Mouse (Mus musculus) skeletal muscle tissue, postnatal 0 days (tissue): ENCODE results near the gene Fam222a. TPM values are rescaled to one million over a fixed set of nuclear protein-coding genes. Genes with fewer than 3 reads are reported as not detected.

Experiments
- polyA plus RNA-seq: library from polyadenylated mRNA; unstranded; fragments of >200 nt; fragmentation: Nextera tagmentation; extraction: Ambion mirVana; gene quantifications from 2 replicates; pipeline ENCODE4 v1.2.1, GENCODE M21; 2015

Gene Fam222a
- polyA plus RNA-seq, result 0.32 and 0.50 TPM in 2 replicates

GRCm38 (mm10) chr5:114567565-114568197 is at the start of gene Fam222a:
TSS of gene Fam222a (plus strand) at chr5:114568016.

GRCm38 (mm10) chr5:114658255-114658654 is 90.4 kb downstream of the Fam222a start, which contains the start of gene Trpv4:
TSS of gene Trpv4 (minus strand) at chr5:114658421.

Other genes with a start within 250 kb of the Fam222a start
- 32.5 and 38.9 TPM in 2 replicates for gene Kctd10, start 187.5 kb upstream of the Fam222a start, polyA plus RNA-seq
- gene Ube3b, start 187.4 kb upstream of the Fam222a start, polyA plus RNA-seq, result 26.0 and 26.4 TPM in 2 replicates
- 15.1 and 15.5 TPM in 2 replicates for gene Mmab, start 124.0 kb upstream of the Fam222a start, polyA plus RNA-seq
- gene Mvk, start 123.7 kb upstream of the Fam222a start, polyA plus RNA-seq, result 12.1 and 16.6 TPM in 2 replicates
- gene Trpv4, start 90.4 kb downstream of the Fam222a start, polyA plus RNA-seq, result 0.81 and 1.8 TPM in 2 replicates
- 27.5 and 61.5 TPM in 2 replicates for gene Gltp, start 123.0 kb downstream of the Fam222a start, polyA plus RNA-seq
- gene Tchp, start 139.7 kb downstream of the Fam222a start, polyA plus RNA-seq, result 4.6 and 5.0 TPM in 2 replicates
- gene Ankrd13a, start 206.7 kb downstream of the Fam222a start, polyA plus RNA-seq, result 21.5 and 27.0 TPM in 2 replicates
- gene Git2, start 207.5 kb downstream of the Fam222a start, polyA plus RNA-seq, result 24.2 and 25.2 TPM in 2 replicates